Mouse (Mus musculus) left cerebral cortex, adult 9 months (tissue): ENCODE measurements at regions not wholly inside any gene's neighbourhood (a gene's known extent, or its start where the extent isn't known, plus 50 kb on each side); places are given as distances from the start of the nearest gene placed in this dataset.

Experiments
- DNase-seq, 2 experiments: peaks; one replicate each; pipeline ENCODE4 v3.0.0; 2022; ENCODE audit warnings: low spot score in 2 of 2

DNA sequence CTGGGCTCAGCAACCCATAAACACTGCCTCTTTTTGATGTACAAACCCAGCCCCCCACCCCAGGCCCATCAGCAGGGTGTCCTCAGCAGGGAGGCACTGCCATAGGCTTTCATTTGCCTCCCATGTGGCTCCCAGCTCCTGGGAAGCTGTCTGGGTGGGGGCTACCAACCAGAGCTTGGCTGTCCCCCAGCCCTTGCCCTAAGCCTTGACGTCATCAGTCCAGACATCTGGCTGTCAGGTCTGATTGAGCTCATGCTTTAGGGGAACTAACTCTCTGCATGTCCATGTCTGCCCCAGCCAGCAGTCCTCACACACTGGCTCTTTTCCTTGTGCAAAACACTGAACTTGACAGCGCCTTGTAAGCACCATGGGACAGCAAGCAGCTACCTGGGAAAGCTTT is 255.3 kb downstream of the Dysf start:
- no peak for DNase-seq

DNA sequence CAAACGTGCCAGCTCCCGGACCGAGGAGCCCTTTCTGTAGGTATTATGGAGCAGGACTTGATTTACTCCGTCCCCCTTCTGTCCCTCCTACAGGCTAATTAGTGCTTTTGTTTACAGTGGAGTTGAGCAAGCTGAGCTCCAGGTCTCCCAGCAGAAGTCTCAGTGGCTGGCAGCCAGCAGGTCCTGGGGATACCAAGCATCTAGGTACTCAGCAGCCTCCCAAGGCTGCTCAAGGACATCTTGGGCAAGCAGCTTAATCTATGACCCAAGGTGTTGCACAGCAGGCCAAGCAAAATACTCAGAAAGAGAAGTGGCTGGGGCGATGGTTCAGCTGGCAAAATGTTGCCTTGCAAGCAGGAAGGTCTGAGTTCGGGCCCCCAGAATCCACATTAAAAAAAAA is 254.4 kb downstream of the Dysf start:
- no peak for DNase-seq

DNA sequence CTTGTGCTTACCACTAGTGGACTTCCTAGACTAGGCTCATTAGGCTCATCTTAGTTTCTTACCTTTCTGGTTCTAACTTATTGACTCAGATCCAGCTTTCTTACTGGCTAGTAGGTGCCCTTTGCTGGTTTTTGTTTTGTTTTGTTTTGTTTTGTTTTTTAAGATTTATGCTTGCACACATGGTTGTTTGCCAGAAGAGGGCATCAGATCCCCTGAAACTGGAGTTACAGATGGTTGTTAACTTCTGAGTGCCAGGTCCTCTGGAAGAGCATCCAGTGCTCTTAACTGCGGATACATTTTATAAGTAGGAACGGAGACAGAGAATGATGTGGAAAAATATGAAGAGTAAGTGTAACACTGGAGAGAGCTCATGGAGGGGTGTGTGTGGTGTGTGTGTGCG is 253.1 kb downstream of the Dysf start:
- DNase-seq, result no peak
